Mouse (Mus musculus) E14TG2a.4 (cell line): Measurements from ENCODE around the gene Slc25a21.

Experiments
- CTCF ChIP-seq: conservative IDR thresholded peaks from 2 replicates; pipeline ENCODE4 v1.5.1; 2014; ENCODE audit warnings: low read length
- NANOG ChIP-seq: IDR thresholded peaks from 2 replicates; pipeline ENCODE4 v1.6.1; 2014; ENCODE audit warnings: borderline replicate concordance, low read length, mixed read lengths

- TF ChIP-seq NANOG (no peak), CTCF (no peak)
Observed at GRCm38 (mm10) chr12:57196286-57196607, 1.0 kb downstream of the Slc25a21 start.
